Mouse (Mus musculus) layer of hippocampus, adult 2 months (tissue): Measurements from ENCODE around the gene Bspry. TPM values are rescaled to one million over a fixed set of nuclear protein-coding genes. Genes with fewer than 3 reads are reported as not detected.
"Not testable (repeated sequence)": the region's sequence is repeated elsewhere in the genome, so short reads cannot be mapped to it uniquely, and the experiment has no call there.

Source experiments
- DNase-seq, 2 experiments: peaks; one replicate each; pipeline ENCODE4 v3.0.0; 2022; ENCODE audit warnings: low spot score in 2 of 2
- H3K27ac ChIP-seq: fragments of 200-600 bp; 2 replicates; pipeline ENCODE4 v1.8.1; 2022
- H3K4me3 ChIP-seq: fragments of 200-600 bp; 2 replicates; pipeline ENCODE4 v1.8.1; 2022; ENCODE audit warnings: mild to moderate bottlenecking
- CTCF ChIP-seq: fragments of 200-600 bp; conservative IDR thresholded peaks from 2 replicates; pipeline ENCODE4 v1.8.1; 2022; ENCODE audit warnings: antibody characterized with exemption, mild to moderate bottlenecking, moderate library complexity
- total RNA-seq, 2 experiments: library from RNA; stranded (reverse); gene quantifications; 2 replicates each; pipeline ENCODE4 v1.2.3; 2021

Gene Bspry
- total RNA-seq, 2 experiments from 2014 or later = 0.64 to 0.69 TPM

GRCm38 (mm10) chr4:62463124-62463523 lies 16.7 kb upstream of the Bspry start:
- Histone ChIP-seq H3K4me3 (no peak overlapping the region), H3K27ac (no peak overlapping the region)
- no peak for DNase-seq
- TF ChIP-seq CTCF = no peak

DNA sequence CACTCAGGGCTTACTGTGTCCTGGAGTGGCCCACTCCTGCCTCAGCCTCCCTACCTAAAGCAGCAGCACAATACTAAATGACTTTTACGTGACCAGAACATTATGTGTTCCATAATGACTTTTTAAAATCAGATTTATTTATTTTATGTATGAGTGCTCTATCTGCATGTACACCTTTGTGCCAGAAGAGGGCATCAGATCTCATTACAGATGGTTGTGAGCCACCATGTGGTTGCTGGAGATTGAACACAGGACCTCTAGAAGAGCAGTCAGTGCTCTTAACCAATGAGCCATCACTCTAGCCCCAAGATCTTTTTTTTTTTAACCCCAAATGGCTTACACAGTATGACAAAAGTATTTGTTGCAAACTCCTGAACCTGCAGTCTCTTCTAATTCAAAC lies 11.7 kb upstream of the Bspry start:
- peak; percentile 63 for TF ChIP-seq CTCF
- no peak overlapping the region for H3K27ac ChIP-seq
- H3K4me3 ChIP-seq = no peak overlapping the region
- DNase-seq = no peak

DNA sequence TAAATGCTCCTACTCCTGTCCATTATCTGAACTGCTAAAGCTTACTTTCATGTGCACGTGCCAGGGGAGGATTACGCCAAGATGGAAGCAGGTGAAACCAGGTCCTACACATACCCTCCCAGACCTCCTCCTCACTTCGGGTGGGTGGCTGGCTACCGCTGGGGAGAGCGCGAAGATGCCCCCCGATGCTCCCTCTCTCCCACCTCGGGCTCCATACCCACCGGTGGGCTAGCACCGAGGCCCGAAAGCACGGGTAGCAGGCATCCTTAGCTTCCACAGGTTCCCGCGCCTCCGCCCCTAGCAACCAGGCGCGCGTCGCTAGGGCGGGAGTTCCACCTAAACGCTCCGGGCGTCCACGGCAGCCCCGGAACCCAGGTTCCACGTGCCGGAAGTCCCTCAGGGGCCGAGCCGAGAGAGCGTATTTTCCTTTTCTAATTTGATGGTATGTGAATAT lies 9.2 kb upstream of the Bspry start, which contains the start of gene Wdr31:
TSS of gene Wdr31 (minus strand) at position 299 of the 454 bp plus-strand sequence.
- TF ChIP-seq CTCF = no peak
- Histone ChIP-seq H3K27ac (peak within 1 kb of the TSS; percentile 78), H3K4me3 (peak within 1 kb of the TSS; percentile 73)
- peak; percentile 67 to 90 for DNase-seq

GRCm38 (mm10) chr4:62472071-62472470 lies 7.8 kb upstream of the Bspry start:
- H3K4me3 ChIP-seq = no peak overlapping the region
- DNase-seq = no peak
- no peak for TF ChIP-seq CTCF
- no peak overlapping the region for H3K27ac ChIP-seq

GRCm38 (mm10) chr4:62475131-62475530 lies 4.7 kb upstream of the Bspry start:
- DNase-seq = no peak
- Histone ChIP-seq H3K4me3 (no peak overlapping the region), H3K27ac (no peak overlapping the region)
- no peak for TF ChIP-seq CTCF

DNA sequence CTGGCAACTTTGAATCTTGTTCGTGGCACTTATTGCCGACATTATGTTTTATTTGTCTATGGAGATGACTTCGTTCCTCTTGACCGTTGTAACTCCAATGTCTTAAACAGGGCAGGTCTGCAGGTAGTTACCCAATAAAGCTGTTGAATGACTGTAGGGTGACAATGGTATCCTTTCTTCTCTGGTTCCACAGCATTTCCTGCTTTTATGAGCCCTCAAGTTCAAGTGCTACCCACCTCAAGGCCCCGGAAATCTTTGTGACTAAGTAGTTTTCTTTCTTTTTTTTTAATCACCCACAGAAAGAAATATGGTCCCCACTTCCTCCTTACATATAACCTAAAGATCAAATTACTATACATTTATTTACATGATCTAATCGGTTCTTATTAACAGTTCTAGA lies 4.1 kb upstream of the Bspry start:
- no peak for DNase-seq
- no peak overlapping the region for H3K4me3 ChIP-seq
- TF ChIP-seq CTCF = no peak
- no peak overlapping the region for H3K27ac ChIP-seq

- Histone ChIP-seq H3K27ac (no peak overlapping the region), H3K4me3 (no peak overlapping the region)
- TF ChIP-seq CTCF = no peak
- no peak for DNase-seq
Measured at GRCm38 (mm10) chr4:62477542-62478244, 2.2 kb upstream of the Bspry start.

DNA sequence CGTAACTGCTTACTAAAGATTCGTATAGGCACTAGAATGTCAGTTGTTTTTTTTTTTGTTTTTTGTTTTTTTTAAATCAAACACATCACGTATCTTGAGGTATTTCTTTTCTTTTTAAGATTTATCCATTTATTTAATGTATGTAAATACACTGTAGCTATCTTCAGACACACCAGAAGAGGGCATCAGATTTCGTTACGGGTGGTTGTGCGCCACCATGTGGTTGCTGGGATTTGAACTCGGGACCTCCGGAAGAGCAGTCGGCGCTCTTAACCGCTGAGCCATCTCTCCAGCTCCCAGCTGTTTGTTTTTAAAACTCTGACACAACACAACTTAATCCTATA lies 288 bp upstream of the Bspry start:
- peak overlapping the region; percentile 55 for H3K4me3 ChIP-seq
- not testable (repeated sequence) for H3K27ac ChIP-seq, DNase-seq
- peak; percentile 74 for TF ChIP-seq CTCF

DNA sequence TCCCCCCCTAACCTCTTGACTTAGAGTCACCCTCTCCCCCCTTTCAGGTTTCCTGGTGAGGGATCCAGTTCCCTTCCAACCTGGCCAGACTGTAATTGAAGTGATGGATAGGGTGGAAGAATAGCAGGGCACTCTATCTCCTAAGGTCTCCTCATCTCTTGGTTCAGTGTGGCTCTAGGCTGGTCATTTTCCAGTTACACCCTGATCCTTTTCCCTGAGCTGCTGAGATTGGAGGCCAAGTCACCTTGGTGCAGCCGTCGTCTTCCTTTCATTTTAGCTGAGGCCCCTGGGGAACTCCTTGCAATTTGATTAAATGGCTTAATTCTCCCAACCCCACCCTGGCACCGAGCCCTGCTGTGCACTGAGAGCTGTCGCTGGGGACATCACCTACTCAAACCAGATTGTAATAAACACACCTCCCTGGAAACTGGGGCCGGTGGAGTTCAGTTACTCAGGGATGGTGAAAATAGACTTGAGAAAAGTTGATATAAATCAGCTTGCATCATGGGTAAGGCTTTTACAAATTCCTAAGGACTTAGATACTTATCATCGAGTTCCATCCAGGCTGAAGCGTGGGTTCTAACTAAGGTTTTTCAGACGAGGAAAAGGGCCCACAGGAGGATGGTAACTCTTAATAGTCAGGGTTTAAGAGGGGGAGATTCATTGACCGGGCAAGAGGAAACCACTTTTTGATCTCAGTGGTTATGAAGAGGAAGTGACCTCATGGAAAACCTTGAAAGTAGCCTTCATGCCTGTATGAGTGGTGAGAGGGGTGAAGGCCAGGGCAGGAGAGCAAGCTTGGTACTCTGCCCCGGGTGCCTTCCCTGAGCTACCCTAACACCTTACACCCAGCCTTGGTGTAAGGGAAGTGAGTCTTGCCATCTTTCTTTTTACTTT lies 1.1 kb downstream of the Bspry start:
- no peak for TF ChIP-seq CTCF
- no peak overlapping the region for H3K4me3 ChIP-seq
- no peak for DNase-seq
- no peak overlapping the region for H3K27ac ChIP-seq

- no peak for DNase-seq
- Histone ChIP-seq H3K4me3 (no peak overlapping the region), H3K27ac (no peak overlapping the region)
- no peak for TF ChIP-seq CTCF
Measured at GRCm38 (mm10) chr4:62484928-62485327, 5.1 kb downstream of the Bspry start.

DNA sequence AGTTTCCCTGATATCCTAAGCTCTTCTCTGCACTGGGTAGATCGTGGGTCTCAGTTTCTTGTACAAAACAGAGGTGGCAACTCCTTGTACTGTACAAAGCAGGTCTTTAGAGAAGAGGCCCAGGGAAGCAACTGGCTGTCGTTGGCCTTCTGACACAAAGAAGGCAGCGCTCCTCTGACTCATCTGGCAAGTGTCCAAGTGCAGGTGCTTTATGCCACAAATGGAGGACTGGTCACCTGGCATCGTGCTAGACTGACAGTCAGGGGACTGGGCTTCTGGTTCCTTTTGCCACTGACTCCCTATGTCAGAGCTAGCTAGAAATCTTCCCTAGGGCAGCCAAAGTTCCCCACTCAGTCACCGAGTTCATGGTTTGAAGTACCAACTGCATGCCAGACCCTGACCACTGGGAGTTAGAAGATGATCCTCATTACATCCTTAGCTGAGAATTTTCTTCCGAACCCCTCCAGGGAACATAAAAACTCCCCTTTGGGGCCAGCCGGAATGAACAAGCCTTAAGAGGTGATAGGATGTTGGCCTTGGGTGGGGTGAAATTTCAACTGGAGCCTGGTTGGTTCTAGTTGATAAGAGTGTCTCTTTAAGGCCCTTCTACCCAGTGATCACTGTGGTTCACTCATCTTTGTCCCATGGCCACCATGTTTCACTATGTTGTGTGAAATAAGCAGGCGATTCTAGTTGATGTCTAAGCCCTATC lies 5.8 kb downstream of the Bspry start:
- TF ChIP-seq CTCF = no peak
- Histone ChIP-seq H3K4me3 (no peak overlapping the region), H3K27ac (no peak overlapping the region)
- DNase-seq = no peak

- H3K4me3 ChIP-seq = no peak overlapping the region
- H3K27ac ChIP-seq = no peak overlapping the region
- no peak for TF ChIP-seq CTCF
- no peak for DNase-seq
Measured at GRCm38 (mm10) chr4:62486162-62486696, 6.4 kb downstream of the Bspry start.

DNA sequence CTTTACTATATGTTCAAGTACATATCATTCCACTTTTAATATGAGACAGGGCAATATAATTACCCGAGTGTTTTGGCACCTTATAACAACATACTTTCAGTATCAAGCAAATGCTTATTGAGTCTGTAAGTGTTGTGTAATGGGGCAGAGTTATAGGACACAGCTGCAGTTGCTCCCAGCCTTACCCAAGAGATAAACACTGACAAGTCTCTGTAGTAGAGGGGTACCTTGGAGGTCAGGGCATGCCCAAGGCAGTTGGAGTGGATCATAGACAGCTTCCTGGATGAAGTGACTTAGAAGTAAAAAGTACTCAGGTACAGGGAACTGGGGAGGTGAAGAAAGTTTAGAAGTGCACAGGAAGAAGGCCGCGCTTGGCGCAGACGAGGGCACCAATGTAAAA lies 7.3 kb downstream of the Bspry start:
- no peak for TF ChIP-seq CTCF
- DNase-seq = no peak
- Histone ChIP-seq H3K4me3 (no peak overlapping the region), H3K27ac (no peak overlapping the region)
